Mouse (Mus musculus) forebrain, embryonic 10.5 days (tissue): ENCODE measurements at regions not wholly inside any gene's neighbourhood (a gene's known extent, or its start where the extent isn't known, plus 50 kb on each side); places are given as distances from the start of the nearest gene placed in this dataset.

Source experiments
- DNase-seq: peaks from one replicate; pipeline ENCODE4 v3.0.0-alpha.2; 2017; ENCODE audit warnings: low spot score; ENCODE audit errors: extremely low spot score
- H3K27ac ChIP-seq: fragments of 300-500 bp; sonication (generic); 2 replicates; pipeline ENCODE4 v1.5.1; 2016; ENCODE audit warnings: mild to moderate bottlenecking
- H3K27me3 ChIP-seq: fragments of 300-500 bp; sonication (generic); 2 replicates; pipeline ENCODE4 v1.6.1; 2016; ENCODE audit warnings: mild to moderate bottlenecking; ENCODE audit not compliant: poor library complexity, severe bottlenecking
- H3K36me3 ChIP-seq: fragments of 300-500 bp; sonication (generic); replicated peaks from 2 replicates; pipeline ENCODE4 v1.6.1; 2016; ENCODE audit warnings: mild to moderate bottlenecking, moderate library complexity
- H3K4me1 ChIP-seq: fragments of 300-500 bp; sonication (generic); 2 replicates; pipeline ENCODE4 v1.6.1; 2016
- H3K4me3 ChIP-seq: fragments of 300-500 bp; sonication (generic); 2 replicates; pipeline ENCODE4 v1.5.1; 2016; ENCODE audit warnings: mild to moderate bottlenecking, moderate library complexity
- H3K9me3 ChIP-seq: fragments of 300-500 bp; sonication (generic); 2 replicates; pipeline ENCODE4 v1.6.1; 2016; ENCODE audit warnings: mild to moderate bottlenecking, moderate library complexity
- WGBS: fragments of 180-500 bp; shearing (Covaris S2); methylation state at CpG from one replicate; pipeline ENCODE4 v1.1.7; 2016; 5-methylcytosine and 5-hydroxymethylcytosine counted together

DNA sequence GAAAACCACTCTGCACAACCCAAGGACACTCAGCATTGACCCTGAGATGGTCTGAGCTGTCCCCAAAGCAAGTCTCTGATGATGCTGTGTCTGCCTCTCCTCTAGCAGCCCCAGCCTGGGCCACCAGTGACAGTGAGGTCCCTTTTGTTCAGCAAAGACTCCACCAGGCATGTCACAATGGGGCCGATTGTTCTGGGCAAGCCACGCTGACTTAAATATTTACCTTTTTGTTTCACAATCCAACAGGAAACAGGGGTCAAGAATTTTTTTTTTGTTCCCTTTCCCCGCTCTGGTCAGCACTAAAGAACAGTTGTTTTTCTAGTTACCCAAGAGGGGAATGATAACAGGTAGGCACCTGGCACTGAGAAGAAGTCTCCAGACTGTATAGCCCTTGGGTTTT lies 72.4 kb upstream of the Errfi1 start:
- no peaks in the 10 kb centered on the region for H3K36me3 ChIP-seq
- no peaks in the 10 kb centered on the region for H3K9me3 ChIP-seq
- H3K27me3 ChIP-seq = no peaks in the 10 kb centered on the region
- DNase-seq = no peak
- H3K4me3 ChIP-seq = no peak overlapping the region
- peaks cover 41% of the 10 kb centered on the region for H3K4me1 ChIP-seq
- peak overlapping the region; percentile 51 for H3K27ac ChIP-seq
- WGBS = 58% methylated on average over 3 of the region's 3 CpGs

DNA sequence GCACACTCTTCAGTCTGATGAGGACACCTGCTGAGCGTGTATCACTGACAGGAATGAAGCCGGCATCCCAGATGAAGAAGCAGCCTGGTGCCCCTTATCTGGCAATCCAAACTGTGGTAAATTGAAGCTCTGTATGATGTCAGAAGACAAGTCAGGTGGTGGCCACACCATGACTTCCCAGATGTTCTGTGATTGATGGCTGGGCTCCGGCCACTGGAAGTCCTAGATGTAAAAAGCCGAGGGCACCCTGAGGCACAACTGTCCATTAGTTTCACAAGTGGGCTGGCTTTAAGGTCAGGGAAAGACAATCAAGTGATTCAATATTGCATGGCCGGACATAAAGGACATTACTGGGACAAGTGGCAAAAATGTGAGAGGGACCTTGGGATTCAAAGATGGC lies 74.4 kb upstream of the Errfi1 start:
- no peak for DNase-seq
- 75% methylated on average over 5 of the region's 5 CpGs for WGBS
- Histone ChIP-seq H3K4me3 (no peak overlapping the region), H3K27me3 (no peaks in the 10 kb centered on the region), H3K4me1 (peaks cover 35% of the 10 kb centered on the region), H3K27ac (no peak overlapping the region), H3K9me3 (peaks cover 3% of the 10 kb centered on the region), H3K36me3 (no peaks in the 10 kb centered on the region)

GRCm38 (mm10) chr4:150778683-150779082 lies 75.0 kb upstream of the Errfi1 start:
- Histone ChIP-seq H3K27ac (0 out of 2 replicates have a peak overlapping the region, but pooled peaks have one; percentile 12), H3K4me3 (no peak overlapping the region), H3K36me3 (no peaks in the 10 kb centered on the region), H3K9me3 (peaks cover 10% of the 10 kb centered on the region), H3K4me1 (peaks cover 33% of the 10 kb centered on the region), H3K27me3 (no peaks in the 10 kb centered on the region)
- WGBS = 69% methylated on average over 8 of the region's 8 CpGs
- DNase-seq = no peak

DNA sequence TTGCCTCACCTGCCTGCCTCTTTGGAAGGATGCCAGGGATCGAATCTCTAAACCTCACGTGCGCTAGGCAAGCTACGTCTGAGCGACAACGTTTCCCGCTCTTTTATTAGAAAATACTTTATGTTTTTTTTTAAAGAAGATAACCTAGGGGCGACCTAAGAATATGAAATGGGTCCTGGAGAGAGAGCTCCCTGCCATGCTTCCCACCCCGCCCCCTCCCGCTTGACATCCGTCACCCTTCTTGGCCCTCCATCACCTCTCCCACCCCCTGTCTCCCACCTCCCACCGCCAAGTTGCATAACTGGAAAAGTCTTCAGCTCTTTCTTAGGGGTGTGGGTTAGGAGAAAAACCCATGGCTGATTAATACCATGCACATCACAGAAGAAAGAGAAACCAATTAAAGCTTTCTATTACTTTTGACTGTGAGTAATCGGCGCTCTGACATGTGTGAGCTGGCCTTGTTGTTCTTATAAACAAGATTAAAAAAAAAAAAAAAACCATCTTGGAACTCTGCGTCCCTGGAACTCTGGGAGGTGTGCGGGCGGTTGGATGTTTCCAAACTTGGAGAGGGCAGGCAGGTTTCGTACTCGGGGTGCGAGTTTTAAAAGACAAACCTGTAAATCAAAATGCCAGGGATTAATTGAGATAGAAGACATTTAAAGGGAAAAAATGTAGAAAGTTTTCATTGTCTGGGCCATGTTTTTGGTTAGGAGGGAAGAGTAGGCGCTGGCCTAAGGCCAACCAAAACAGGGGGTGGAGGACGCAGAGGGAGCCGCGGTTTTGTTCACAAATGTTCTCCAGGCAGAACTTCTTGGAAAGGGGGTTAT lies 77.8 kb upstream of the Errfi1 start:
- H3K4me3 ChIP-seq = no peak overlapping the region
- H3K9me3 ChIP-seq = peaks cover 19% of the 10 kb centered on the region
- peaks cover 24% of the 10 kb centered on the region for H3K4me1 ChIP-seq
- no peak for DNase-seq
- H3K36me3 ChIP-seq = no peaks in the 10 kb centered on the region
- H3K27ac ChIP-seq = no peak overlapping the region
- no peaks in the 10 kb centered on the region for H3K27me3 ChIP-seq
- WGBS = 88% methylated on average over 24 of the region's 24 CpGs

DNA sequence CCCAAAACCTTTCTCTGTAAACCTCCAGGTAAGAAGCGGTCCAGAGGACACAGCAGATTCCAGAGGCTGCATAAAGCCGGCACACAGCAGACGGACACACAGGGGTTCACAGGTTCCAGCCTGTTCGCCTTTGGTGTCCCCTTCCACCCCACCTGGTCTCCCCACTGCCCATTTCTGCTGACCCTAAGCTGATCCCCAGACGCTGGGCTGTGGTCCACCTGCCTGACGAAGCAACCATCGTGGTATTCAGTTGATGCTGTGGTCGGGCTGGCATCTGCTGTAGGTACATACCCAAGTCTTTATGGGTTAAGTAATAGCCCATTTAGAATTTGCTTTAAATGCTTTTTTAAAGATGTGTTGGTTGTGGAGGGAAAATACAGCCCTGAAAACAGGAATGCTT lies 78.4 kb upstream of the Errfi1 start:
- Histone ChIP-seq H3K4me3 (no peak overlapping the region), H3K9me3 (peaks cover 19% of the 10 kb centered on the region), H3K4me1 (peaks cover 18% of the 10 kb centered on the region), H3K27me3 (no peaks in the 10 kb centered on the region), H3K27ac (no peak overlapping the region), H3K36me3 (no peaks in the 10 kb centered on the region)
- DNase-seq = no peak
- WGBS = 95% methylated on average over 8 of the region's 8 CpGs

DNA sequence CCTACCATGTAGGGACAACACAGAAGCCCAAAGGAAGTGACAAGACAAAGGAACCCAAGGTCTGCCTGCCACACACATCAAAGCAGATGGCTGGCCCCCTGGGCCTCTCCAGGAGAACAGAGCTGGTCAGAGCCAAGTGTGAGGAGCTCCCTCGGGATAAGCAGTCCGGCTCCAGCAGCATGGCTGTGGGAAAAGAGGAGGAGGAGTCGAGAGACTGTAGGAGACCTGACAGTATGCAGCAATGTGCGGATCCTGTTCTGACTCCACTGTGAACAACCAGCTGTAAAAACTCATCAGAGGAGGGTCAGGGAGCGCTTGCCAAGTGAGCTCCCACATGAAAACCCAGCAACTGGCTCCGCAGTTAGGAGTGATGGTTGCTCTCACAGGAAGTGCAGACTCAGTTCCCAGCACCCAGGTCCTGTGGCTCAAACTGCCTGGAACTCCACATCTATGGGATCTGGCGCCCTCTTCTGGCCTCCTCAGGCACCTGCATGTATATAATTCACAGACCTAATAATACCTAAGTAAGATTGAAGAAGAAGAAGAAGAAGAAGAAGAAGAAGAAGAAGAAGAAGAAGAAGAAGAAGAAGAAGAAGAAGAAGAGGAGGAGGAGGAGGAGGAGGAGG lies 79.3 kb upstream of the Errfi1 start:
- H3K4me3 ChIP-seq = no peak overlapping the region
- no peaks in the 10 kb centered on the region for H3K36me3 ChIP-seq
- 81% methylated on average over 7 of the region's 7 CpGs for WGBS
- no peak for DNase-seq
- H3K27me3 ChIP-seq = no peaks in the 10 kb centered on the region
- peaks cover 18% of the 10 kb centered on the region for H3K4me1 ChIP-seq
- H3K27ac ChIP-seq = no peak overlapping the region
- peaks cover 19% of the 10 kb centered on the region for H3K9me3 ChIP-seq

GRCm38 (mm10) chr4:150771922-150772651 lies 81.6 kb upstream of the Errfi1 start:
- H3K4me3 ChIP-seq = no peak overlapping the region
- no peaks in the 10 kb centered on the region for H3K4me1 ChIP-seq
- H3K9me3 ChIP-seq = peaks cover 19% of the 10 kb centered on the region
- no peak overlapping the region for H3K27ac ChIP-seq
- H3K27me3 ChIP-seq = no peaks in the 10 kb centered on the region
- WGBS = 84% methylated on average over 6 of the region's 6 CpGs
- no peak for DNase-seq
- H3K36me3 ChIP-seq = no peaks in the 10 kb centered on the region

- H3K9me3 ChIP-seq = peaks cover 19% of the 10 kb centered on the region
- H3K27ac ChIP-seq = no peak overlapping the region
- H3K4me1 ChIP-seq = no peaks in the 10 kb centered on the region
- no peaks in the 10 kb centered on the region for H3K27me3 ChIP-seq
- no peak for DNase-seq
- no peak overlapping the region for H3K4me3 ChIP-seq
- no peaks in the 10 kb centered on the region for H3K36me3 ChIP-seq
- WGBS = 59% methylated on average over 2 of the region's 2 CpGs
Measured at GRCm38 (mm10) chr4:150771469-150771868, 82.2 kb upstream of the Errfi1 start.

DNA sequence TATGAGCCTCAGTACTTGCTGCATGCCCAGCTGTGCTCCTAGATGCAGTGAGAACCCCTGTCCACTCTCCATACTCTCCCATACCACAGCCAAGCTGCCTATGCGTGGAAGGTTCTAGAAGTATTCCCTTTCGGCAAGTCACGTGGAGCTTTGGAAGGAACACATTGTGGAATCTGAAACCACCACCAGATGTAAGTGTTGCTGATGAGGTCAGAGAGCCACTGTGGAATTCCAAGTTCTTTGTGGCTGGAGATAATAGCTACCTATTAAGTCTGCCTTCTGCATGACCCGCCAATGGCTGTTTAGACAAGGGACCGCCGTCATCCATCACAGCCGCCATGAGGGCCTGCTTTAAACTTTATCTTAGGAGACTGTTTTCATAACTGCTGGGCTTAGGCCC lies 84.7 kb upstream of the Errfi1 start:
- Histone ChIP-seq H3K4me3 (no peak overlapping the region), H3K27ac (0 out of 2 replicates have a peak overlapping the region, but pooled peaks have one; percentile 40), H3K36me3 (no peaks in the 10 kb centered on the region), H3K9me3 (peaks cover 12% of the 10 kb centered on the region; the same call in 1 of the 2 replicates), H3K27me3 (no peaks in the 10 kb centered on the region), H3K4me1 (peaks cover 6% of the 10 kb centered on the region; the same call in 1 of the 2 replicates)
- 80% methylated on average over 7 of the region's 7 CpGs for WGBS
- DNase-seq = no peak

GRCm38 (mm10) chr4:150758467-150759237 lies 95.1 kb upstream of the Errfi1 start:
- peak overlapping the region; percentile 32 for H3K4me3 ChIP-seq
- DNase-seq = peak; percentile 61
- H3K9me3 ChIP-seq = no peaks in the 10 kb centered on the region
- 15% methylated on average over 15 of the region's 15 CpGs for WGBS
- peaks cover 32% of the 10 kb centered on the region for H3K4me1 ChIP-seq
- peak overlapping the region; percentile 84 for H3K27ac ChIP-seq
- no peaks in the 10 kb centered on the region for H3K36me3 ChIP-seq
- H3K27me3 ChIP-seq = no peaks in the 10 kb centered on the region

GRCm38 (mm10) chr4:150757815-150758426 lies 95.8 kb upstream of the Errfi1 start:
- DNase-seq = no peak
- no peaks in the 10 kb centered on the region for H3K27me3 ChIP-seq
- H3K36me3 ChIP-seq = no peaks in the 10 kb centered on the region
- H3K4me3 ChIP-seq = peak overlapping the region; percentile 32; the same call in 1 of the 2 replicates
- 42% methylated on average over 10 of the region's 10 CpGs for WGBS
- H3K27ac ChIP-seq = peak overlapping the region; percentile 84
- H3K9me3 ChIP-seq = no peaks in the 10 kb centered on the region
- peaks cover 32% of the 10 kb centered on the region for H3K4me1 ChIP-seq

GRCm38 (mm10) chr4:150757291-150757741 lies 96.4 kb upstream of the Errfi1 start:
- H3K36me3 ChIP-seq = no peaks in the 10 kb centered on the region
- WGBS = 77% methylated on average over 10 of the region's 10 CpGs
- DNase-seq = no peak
- peaks cover 32% of the 10 kb centered on the region for H3K4me1 ChIP-seq
- peak overlapping the region; percentile 84 for H3K27ac ChIP-seq
- H3K4me3 ChIP-seq = no peak overlapping the region
- H3K27me3 ChIP-seq = no peaks in the 10 kb centered on the region
- H3K9me3 ChIP-seq = no peaks in the 10 kb centered on the region
